Mouse (Mus musculus): ENCODE data around the gene Ifi208. TPM values are rescaled to one million over a fixed set of nuclear protein-coding genes. Genes with fewer than 3 reads are reported as not detected.
"Not testable (repeated sequence)": the region's sequence is repeated elsewhere in the genome, so short reads cannot be mapped to it uniquely, and the experiment has no call there.

Gene Ifi208
- polyA plus RNA-seq, 1 experiment from 2014 or later, result not detected

- not testable (repeated sequence) for H3K9ac ChIP-seq (replicated peaks; ENCODE audit: low read length); H3K4me1 ChIP-seq (ENCODE audit: insufficient read depth, low read length); H3K36me3 ChIP-seq (ENCODE audit: insufficient read depth, low read length); H3K9me3 ChIP-seq (ENCODE audit: low read length); H3K27me3 ChIP-seq (ENCODE audit: insufficient read depth, low read length); H3K4me2 ChIP-seq (replicated peaks; ENCODE audit: low read depth, low read length); H3K27ac ChIP-seq (ENCODE audit: low read length); ATAC-seq (ENCODE audit: low FRiP score, low TSS enrichment); H3K4me3 ChIP-seq (ENCODE audit: low read length)
- 79% methylated on average over 4 of the region's 4 CpGs for WGBS
Measured at GRCm38 (mm10) chr1:173735015-173735414, 61.5 kb downstream of the Ifi208 start.

- H3K27ac ChIP-seq (ENCODE audit: low read length), result no peak overlapping the region
- WGBS, result 57% methylated on average over 2 of the region's 2 CpGs
- no peak overlapping the region for H3K4me3 ChIP-seq (ENCODE audit: low read length)
- H3K36me3 ChIP-seq (ENCODE audit: insufficient read depth, low read length), result no peaks in the 10 kb centered on the region
- ATAC-seq (ENCODE audit: low FRiP score, low TSS enrichment), result no peak
- H3K4me1 ChIP-seq (ENCODE audit: insufficient read depth, low read length), result no peaks in the 10 kb centered on the region
- H3K9ac ChIP-seq (replicated peaks; ENCODE audit: low read length), result no peak overlapping the region
- no peak overlapping the region for H3K4me2 ChIP-seq (replicated peaks; ENCODE audit: low read depth, low read length)
- no peaks in the 10 kb centered on the region for H3K27me3 ChIP-seq (ENCODE audit: insufficient read depth, low read length)
- H3K9me3 ChIP-seq (ENCODE audit: low read length), result no peaks in the 10 kb centered on the region
Measured at GRCm38 (mm10) chr1:173736986-173737385, 63.5 kb downstream of the Ifi208 start.

- no peaks in the 10 kb centered on the region for H3K9me3 ChIP-seq (ENCODE audit: low read length)
- no peak overlapping the region for H3K4me2 ChIP-seq (replicated peaks; ENCODE audit: low read depth, low read length)
- no peaks in the 10 kb centered on the region for H3K27me3 ChIP-seq (ENCODE audit: insufficient read depth, low read length)
- no peak overlapping the region for H3K27ac ChIP-seq (ENCODE audit: low read length)
- H3K4me3 ChIP-seq (ENCODE audit: low read length), result no peak overlapping the region
- H3K4me1 ChIP-seq (ENCODE audit: insufficient read depth, low read length), result no peaks in the 10 kb centered on the region
- no peaks in the 10 kb centered on the region for H3K36me3 ChIP-seq (ENCODE audit: insufficient read depth, low read length)
- H3K9ac ChIP-seq (replicated peaks; ENCODE audit: low read length), result no peak overlapping the region
- ATAC-seq (ENCODE audit: low FRiP score, low TSS enrichment), result no peak
Measured at GRCm38 (mm10) chr1:173740537-173740936, 67.1 kb downstream of the Ifi208 start.

GRCm38 (mm10) chr1:173741656-173742055 lies 68.2 kb downstream of the Ifi208 start, which contains the start of gene Ifi207:
Ifi207 (minus strand) TSS chr1:173741747.
- ATAC-seq (ENCODE audit: low FRiP score, low TSS enrichment), result no peak
- Histone ChIP-seq H3K9me3 (ENCODE audit: low read length) (no peaks in the 10 kb centered on the region), H3K27ac (ENCODE audit: low read length) (no peak within 1 kb of the TSS), H3K36me3 (ENCODE audit: insufficient read depth, low read length) (no peaks in the 10 kb centered on the region), H3K4me1 (ENCODE audit: insufficient read depth, low read length) (no peaks in the 10 kb centered on the region), H3K27me3 (ENCODE audit: insufficient read depth, low read length) (no peaks in the 10 kb centered on the region), H3K9ac (replicated peaks; ENCODE audit: low read length) (no peak within 1 kb of the TSS), H3K4me3 (ENCODE audit: low read length) (no peak within 1 kb of the TSS), H3K4me2 (replicated peaks; ENCODE audit: low read depth, low read length) (no peak within 1 kb of the TSS)
- WGBS, result 80% methylated on average over 4 of the region's 4 CpGs

GRCm38 (mm10) chr1:173742262-173742661 lies 68.8 kb downstream of the Ifi208 start:
- Histone ChIP-seq H3K4me1 (ENCODE audit: insufficient read depth, low read length) (no peaks in the 10 kb centered on the region), H3K4me2 (replicated peaks; ENCODE audit: low read depth, low read length) (no peak overlapping the region), H3K9me3 (ENCODE audit: low read length) (no peaks in the 10 kb centered on the region), H3K27me3 (ENCODE audit: insufficient read depth, low read length) (no peaks in the 10 kb centered on the region), H3K27ac (ENCODE audit: low read length) (no peak overlapping the region), H3K36me3 (ENCODE audit: insufficient read depth, low read length) (no peaks in the 10 kb centered on the region), H3K4me3 (ENCODE audit: low read length) (no peak overlapping the region), H3K9ac (replicated peaks; ENCODE audit: low read length) (no peak overlapping the region)
- 77% methylated on average over 1 of the region's 1 CpGs for WGBS
- no peak for ATAC-seq (ENCODE audit: low FRiP score, low TSS enrichment)

Small RNAs within 50 kb of the gene (microRNA-seq; reads per million reads assigned to microRNA genes)
- not detected for gene Gm44339

Other genes starting within 250 kb of the Ifi208 start
- 0.06 and 0.31 TPM in 2 replicates for gene Ifi206, start 182.6 kb upstream of the Ifi208 start, polyA plus RNA-seq (2015; fragmentation: Nextera tagmentation; extraction: Ambion mirVana)
- not detected in 2 replicates for gene Ifi214, start 137.7 kb upstream of the Ifi208 start, polyA plus RNA-seq (2015; fragmentation: Nextera tagmentation; extraction: Ambion mirVana)
- 0.26 TPM in 1 of 2 replicates, not detected in the other for gene Ifi213, start 74.4 kb upstream of the Ifi208 start, polyA plus RNA-seq (2015; fragmentation: Nextera tagmentation; extraction: Ambion mirVana)
- gene Ifi209, start 42.8 kb upstream of the Ifi208 start, polyA plus RNA-seq (2015; fragmentation: Nextera tagmentation; extraction: Ambion mirVana), result 0.32 and 0.36 TPM in 2 replicates
- gene Ifi207, start 68.1 kb downstream of the Ifi208 start, polyA plus RNA-seq (2015; fragmentation: Nextera tagmentation; extraction: Ambion mirVana), result 0.85 and 1.0 TPM in 2 replicates
- gene Ifi204, start 93.3 kb downstream of the Ifi208 start, polyA plus RNA-seq (2015; fragmentation: Nextera tagmentation; extraction: Ambion mirVana), result 1.3 and 1.4 TPM in 2 replicates
- gene Ifi211, start 239.4 kb downstream of the Ifi208 start, polyA plus RNA-seq (2015; fragmentation: Nextera tagmentation; extraction: Ambion mirVana), result 0.33 and 0.62 TPM in 2 replicates

Measured in kidney, embryonic 16.5 days (tissue).